Mouse (Mus musculus): Measurements from ENCODE around the gene Sox8. TPM values are rescaled to one million over a fixed set of nuclear protein-coding genes. Genes with fewer than 3 reads are reported as not detected.

The Sox8 gene
- polyA plus RNA-seq, 1 experiment from 2014 or later: 3.3 TPM

- no peak for DNase-seq (ENCODE audit: low spot score)
Observed at GRCm38 (mm10) chr17:25595495-25595894, 25.0 kb upstream of the Sox8 start.

GRCm38 (mm10) chr17:25593411-25594261, 23.1 kb upstream of the Sox8 start:
- Histone ChIP-seq H3K36me3 (peaks cover 62% of the 10 kb centered on the region), H3K4me3 (no peak overlapping the region), H3K9me3 (replicated peaks) (peaks cover 11% of the 10 kb centered on the region), H3K4me1 (peaks cover 11% of the 10 kb centered on the region), H3K27me3 (ENCODE audit: low read depth, poor library complexity, severe bottlenecking) (no peaks in the 10 kb centered on the region), H3K27ac (replicated peaks) (peak overlapping the region; percentile 52; the same call in 1 of the 2 replicates)
- peak; percentile 40 for DNase-seq (ENCODE audit: low spot score)
- 74% methylated on average over 22 of the region's 22 CpGs for WGBS

More at GRCm38 (mm10) chr17:25595495-25595894, 25.0 kb upstream of the Sox8 start:
- Histone ChIP-seq H3K9me3 (replicated peaks) (peaks cover 8% of the 10 kb centered on the region), H3K4me3 (no peak overlapping the region), H3K36me3 (peaks cover 46% of the 10 kb centered on the region), H3K27ac (replicated peaks) (no peak overlapping the region), H3K4me1 (peaks cover 11% of the 10 kb centered on the region), H3K27me3 (ENCODE audit: low read depth, poor library complexity, severe bottlenecking) (no peaks in the 10 kb centered on the region)
- 94% methylated on average over 5 of the region's 5 CpGs for WGBS

- no peak for DNase-seq (ENCODE audit: low spot score)
- Histone ChIP-seq H3K27me3 (ENCODE audit: low read depth, poor library complexity, severe bottlenecking) (no peaks in the 10 kb centered on the region), H3K36me3 (peaks cover 69% of the 10 kb centered on the region), H3K27ac (replicated peaks) (no peak overlapping the region), H3K4me1 (peaks cover 11% of the 10 kb centered on the region), H3K9me3 (replicated peaks) (peaks cover 11% of the 10 kb centered on the region), H3K4me3 (no peak overlapping the region)
- WGBS: 87% methylated on average over 6 of the region's 6 CpGs
Observed at GRCm38 (mm10) chr17:25592336-25592735, 21.9 kb upstream of the Sox8 start.

GRCm38 (mm10) chr17:25590985-25591384, 20.5 kb upstream of the Sox8 start:
- Histone ChIP-seq H3K27me3 (ENCODE audit: low read depth, poor library complexity, severe bottlenecking) (no peaks in the 10 kb centered on the region), H3K9me3 (replicated peaks) (peaks cover 11% of the 10 kb centered on the region), H3K36me3 (peaks cover 71% of the 10 kb centered on the region), H3K27ac (replicated peaks) (no peak overlapping the region), H3K4me3 (no peak overlapping the region), H3K4me1 (peaks cover 11% of the 10 kb centered on the region)
- no peak for DNase-seq (ENCODE audit: low spot score)
- 82% methylated on average over 4 of the region's 4 CpGs for WGBS

GRCm38 (mm10) chr17:25590068-25590467, 19.6 kb upstream of the Sox8 start:
- H3K9me3 ChIP-seq (replicated peaks): peaks cover 11% of the 10 kb centered on the region
- WGBS: 93% methylated on average over 6 of the region's 6 CpGs
- H3K4me1 ChIP-seq: peaks cover 11% of the 10 kb centered on the region
- H3K27me3 ChIP-seq (ENCODE audit: low read depth, poor library complexity, severe bottlenecking): no peaks in the 10 kb centered on the region
- DNase-seq (ENCODE audit: low spot score): no peak
- no peak overlapping the region for H3K27ac ChIP-seq (replicated peaks)
- no peak overlapping the region for H3K4me3 ChIP-seq
- H3K36me3 ChIP-seq: peaks cover 80% of the 10 kb centered on the region

GRCm38 (mm10) chr17:25584646-25585045, 14.2 kb upstream of the Sox8 start:
- 91% methylated on average over 9 of the region's 9 CpGs for WGBS
- peaks cover 55% of the 10 kb centered on the region for H3K36me3 ChIP-seq
- H3K4me3 ChIP-seq: no peak overlapping the region
- H3K4me1 ChIP-seq: peaks cover 27% of the 10 kb centered on the region
- H3K27ac ChIP-seq (replicated peaks): no peak overlapping the region
- no peaks in the 10 kb centered on the region for H3K27me3 ChIP-seq (ENCODE audit: low read depth, poor library complexity, severe bottlenecking)
- no peaks in the 10 kb centered on the region for H3K9me3 ChIP-seq (replicated peaks)
- DNase-seq (ENCODE audit: low spot score): no peak

GRCm38 (mm10) chr17:25583858-25584257, 13.4 kb upstream of the Sox8 start:
- Histone ChIP-seq H3K4me1 (peaks cover 32% of the 10 kb centered on the region), H3K27ac (replicated peaks) (no peak overlapping the region), H3K27me3 (ENCODE audit: low read depth, poor library complexity, severe bottlenecking) (no peaks in the 10 kb centered on the region), H3K36me3 (peaks cover 47% of the 10 kb centered on the region), H3K9me3 (replicated peaks) (no peaks in the 10 kb centered on the region), H3K4me3 (no peak overlapping the region)
- DNase-seq (ENCODE audit: low spot score): no peak
- WGBS: 91% methylated on average over 8 of the region's 8 CpGs

GRCm38 (mm10) chr17:25583099-25583498, 12.6 kb upstream of the Sox8 start:
- 89% methylated on average over 4 of the region's 4 CpGs for whole genome bisulfite sequencing
- DNase-seq (ENCODE audit: low spot score): no peak

GRCm38 (mm10) chr17:25582076-25582475, 11.6 kb upstream of the Sox8 start:
- H3K27me3 ChIP-seq (ENCODE audit: low read depth, poor library complexity, severe bottlenecking): peaks cover 5% of the 10 kb centered on the region; the same call in 1 of the 2 replicates
- H3K9me3 ChIP-seq (replicated peaks): no peaks in the 10 kb centered on the region
- peaks cover 46% of the 10 kb centered on the region for H3K4me1 ChIP-seq
- no peak for DNase-seq (ENCODE audit: low spot score)
- H3K27ac ChIP-seq (replicated peaks): peak overlapping the region; percentile 0; the same call in 1 of the 2 replicates
- peaks cover 30% of the 10 kb centered on the region for H3K36me3 ChIP-seq
- H3K4me3 ChIP-seq: no peak overlapping the region
- 90% methylated on average over 8 of the region's 8 CpGs for WGBS

More at GRCm38 (mm10) chr17:25583099-25583498, 12.6 kb upstream of the Sox8 start:
- Histone ChIP-seq H3K36me3 (peaks cover 41% of the 10 kb centered on the region), H3K4me1 (peaks cover 40% of the 10 kb centered on the region), H3K27me3 (ENCODE audit: low read depth, poor library complexity, severe bottlenecking) (no peaks in the 10 kb centered on the region), H3K27ac (replicated peaks) (no peak overlapping the region), H3K9me3 (replicated peaks) (no peaks in the 10 kb centered on the region), H3K4me3 (no peak overlapping the region)

GRCm38 (mm10) chr17:25579332-25580047, 9.0 kb upstream of the Sox8 start:
- Histone ChIP-seq H3K36me3 (peaks cover 6% of the 10 kb centered on the region), H3K4me1 (peaks cover 51% of the 10 kb centered on the region), H3K27me3 (ENCODE audit: low read depth, poor library complexity, severe bottlenecking) (peaks cover 21% of the 10 kb centered on the region), H3K4me3 (peak overlapping the region; percentile 77), H3K9me3 (replicated peaks) (no peaks in the 10 kb centered on the region), H3K27ac (replicated peaks) (peak overlapping the region; percentile 92)
- 8% methylated on average over 21 of the region's 21 CpGs for WGBS
- no peak for DNase-seq (ENCODE audit: low spot score)

GRCm38 (mm10) chr17:25578920-25579319, 8.4 kb upstream of the Sox8 start, which contains the start of gene Lmf1:
Lmf1 (plus strand) TSS chr17:25579085.
- Histone ChIP-seq H3K9me3 (replicated peaks) (no peaks in the 10 kb centered on the region), H3K27ac (replicated peaks) (peak within 1 kb of the TSS; percentile 92), H3K4me3 (peak within 1 kb of the TSS; percentile 77), H3K4me1 (peaks cover 51% of the 10 kb centered on the region), H3K27me3 (ENCODE audit: low read depth, poor library complexity, severe bottlenecking) (peaks cover 26% of the 10 kb centered on the region), H3K36me3 (0 out of 2 replicates have a peak, but pooled peaks cover 5% of the 10 kb centered on the region)
- DNase-seq (ENCODE audit: low spot score): peak; percentile 96
- under 1% methylated on average over 31 of the region's 31 CpGs for WGBS

- Histone ChIP-seq H3K27me3 (ENCODE audit: low read depth, poor library complexity, severe bottlenecking) (peaks cover 39% of the 10 kb centered on the region), H3K4me3 (no peak overlapping the region), H3K27ac (replicated peaks) (no peak overlapping the region), H3K4me1 (peaks cover 46% of the 10 kb centered on the region), H3K9me3 (replicated peaks) (no peaks in the 10 kb centered on the region), H3K36me3 (0 out of 2 replicates have a peak, but pooled peaks cover 5% of the 10 kb centered on the region)
- WGBS: 56% methylated on average over 2 of the region's 2 CpGs
- DNase-seq (ENCODE audit: low spot score): no peak
Observed at GRCm38 (mm10) chr17:25577702-25578101, 7.2 kb upstream of the Sox8 start.
